Comparison of ENCODE assay signal across 23 mouse cellular contexts in genomic region chr2:65975383-65975782, GRCm38 (mm10).
DNase-seq lines count a peak whose midpoint lies in the region; ATAC-seq and TF ChIP-seq lines count a peak whose summit lies in the region.
"Had no signal": no experiment of that assay in that cellular context is flagged by ENCODE, and none has a peak within 500 bp of the region (broad histone marks: within the 10 kb centered on the region; RNA-seq: fewer than 3 reads in every experiment).

No protein-coding gene starts in this region.

- H3K9me3 ChIP-seq in hindbrain, embryonic 13.5 days: no peaks in the 10 kb centered on the region
- no peaks in the 10 kb centered on the region for H3K9me3 ChIP-seq in hindbrain, postnatal 0 days (ENCODE audit: low read length)
- H3K9me3 ChIP-seq in neural tube, embryonic 13.5 days: no peaks in the 10 kb centered on the region
- H3K9me3 ChIP-seq in limb, embryonic 11.5 days (ENCODE audit: control insufficient read depth, low read length): no peaks in the 10 kb centered on the region
- H3K9me3 ChIP-seq: forebrain, embryonic 10.5 days; heart, embryonic 10.5 days; hindbrain, embryonic 12.5 days had no signal

- TF ChIP-seq CTCF in hindbrain, postnatal 0 days (IDR thresholded peaks at IDR 0.05; ENCODE audit: low read depth): no peak

- WGBS in hindbrain, embryonic 13.5 days: 76% methylated on average over 5 of the region's 5 CpGs
- 57% methylated on average over 5 of the region's 5 CpGs for WGBS in hindbrain, postnatal 0 days
- WGBS in neural tube, embryonic 13.5 days: 64% methylated on average over 5 of the region's 5 CpGs
- 29% methylated on average over 5 of the region's 5 CpGs for WGBS in limb, embryonic 11.5 days

- H3K4me2 ChIP-seq in hindbrain, embryonic 13.5 days: no peak overlapping the region
- no peak overlapping the region for H3K4me2 ChIP-seq in hindbrain, postnatal 0 days (ENCODE audit: low read depth, low read length)
- no peak overlapping the region for H3K4me2 ChIP-seq in neural tube, embryonic 13.5 days
- 0 out of 2 replicates have a peak overlapping the region, but pooled peaks have one; percentile 2 for H3K4me2 ChIP-seq in limb, embryonic 11.5 days (ENCODE audit: low read depth, severe bottlenecking)
- H3K4me2 ChIP-seq: heart, embryonic 13.5 days; hindbrain, embryonic 12.5 days had no signal

- no peak overlapping the region for H3K9ac ChIP-seq in hindbrain, embryonic 13.5 days
- no peak overlapping the region for H3K9ac ChIP-seq in hindbrain, postnatal 0 days (replicated peaks; ENCODE audit: low read length)
- H3K9ac ChIP-seq in neural tube, embryonic 13.5 days: no peak overlapping the region
- no peak overlapping the region for H3K9ac ChIP-seq in limb, embryonic 11.5 days (ENCODE audit: low read length)
- H3K9ac ChIP-seq: heart, embryonic 13.5 days; hindbrain, embryonic 12.5 days had no signal

- H3K36me3 ChIP-seq in hindbrain, embryonic 13.5 days: peaks cover 10% of the 10 kb centered on the region
- peaks cover 4% of the 10 kb centered on the region; the same call in 1 of the 2 replicates for H3K36me3 ChIP-seq in hindbrain, postnatal 0 days (ENCODE audit: insufficient read depth, low read length)
- peaks cover 11% of the 10 kb centered on the region for H3K36me3 ChIP-seq in neural tube, embryonic 13.5 days
- no peaks in the 10 kb centered on the region for H3K36me3 ChIP-seq in limb, embryonic 11.5 days (ENCODE audit: control insufficient read depth, insufficient read depth, low read length)
- H3K36me3 ChIP-seq: heart, embryonic 13.5 days had no signal

- ATAC-seq in hindbrain, embryonic 13.5 days (ENCODE audit: low FRiP score): no peak
- no peak for ATAC-seq in hindbrain, postnatal 0 days
- no peak for ATAC-seq in neural tube, embryonic 13.5 days (ENCODE audit: low read depth)
- ATAC-seq in limb, embryonic 11.5 days (ENCODE audit: insufficient number of reproducible peaks, low FRiP score, low TSS enrichment, low read depth): no peak
- ATAC-seq: CD4-positive, CD25-positive, alpha-beta regulatory T cell, adult 4 months; forebrain, embryonic 14.5 days had no signal

- H3K4me3 ChIP-seq in hindbrain, embryonic 13.5 days: no peak overlapping the region
- H3K4me3 ChIP-seq in hindbrain, postnatal 0 days (ENCODE audit: low read length): no peak overlapping the region
- no peak overlapping the region for H3K4me3 ChIP-seq in neural tube, embryonic 13.5 days
- H3K4me3 ChIP-seq in limb, embryonic 11.5 days (ENCODE audit: low read depth, low read length): no peak overlapping the region
- H3K4me3 ChIP-seq: forebrain, embryonic 10.5 days; heart, adult 2 months; heart, embryonic 10.5 days; heart, embryonic 13.5 days; hindbrain, embryonic 12.5 days had no signal

- H3K27ac ChIP-seq in hindbrain, embryonic 13.5 days: 0 out of 2 replicates have a peak overlapping the region, but pooled peaks have one; percentile 18
- H3K27ac ChIP-seq in hindbrain, postnatal 0 days: no peak overlapping the region
- H3K27ac ChIP-seq in neural tube, embryonic 13.5 days (replicated peaks): 0 out of 2 replicates have a peak overlapping the region, but pooled peaks have one; percentile 52
- H3K27ac ChIP-seq in limb, embryonic 11.5 days (replicated peaks; ENCODE audit: low read depth, low read length): peak overlapping the region; percentile 36; the same call in 1 of the 2 replicates
- H3K27ac ChIP-seq: forebrain, embryonic 10.5 days; heart, adult 2 months; heart, embryonic 10.5 days; heart, embryonic 13.5 days; hindbrain, embryonic 12.5 days had no signal

- no peak for DNase-seq in hindbrain, postnatal 0 days (ENCODE audit: low spot score)
- no peak for DNase-seq in neural tube, embryonic 10.5 days (ENCODE audit: extremely low spot score, low spot score)
- peak; percentile 59 for DNase-seq in limb, embryonic 11.5 days (ENCODE audit: low spot score)
- no peak for DNase-seq in right cerebral cortex, adult 18-20 months
- DNase-seq: adrenal gland, adult 2 months; adrenal gland, postnatal 14 days; cerebellum, adult 11 months; cerebellum, adult 2 months; cerebellum, adult 9-11 months; cerebellum, postnatal 25 days; gastrocnemius, postnatal 10 days; gastrocnemius, postnatal 36 days; heart, adult 2 months; heart, postnatal 14 days; heart, postnatal 4 days had no signal

- no peaks in the 10 kb centered on the region for H3K27me3 ChIP-seq in hindbrain, embryonic 13.5 days
- H3K27me3 ChIP-seq in hindbrain, postnatal 0 days (ENCODE audit: insufficient read depth, low read length): no peaks in the 10 kb centered on the region
- no peaks in the 10 kb centered on the region for H3K27me3 ChIP-seq in neural tube, embryonic 13.5 days
- no peaks in the 10 kb centered on the region for H3K27me3 ChIP-seq in limb, embryonic 11.5 days (ENCODE audit: control insufficient read depth, insufficient read depth, low read length)
- H3K27me3 ChIP-seq: hindbrain, embryonic 12.5 days had no signal

- H3K4me1 ChIP-seq in hindbrain, embryonic 13.5 days (replicated peaks): peaks cover 20% of the 10 kb centered on the region
- H3K4me1 ChIP-seq in hindbrain, postnatal 0 days (ENCODE audit: insufficient read depth, low read length): peaks cover 12% of the 10 kb centered on the region
- H3K4me1 ChIP-seq in neural tube, embryonic 13.5 days (replicated peaks): peaks cover 34% of the 10 kb centered on the region
- H3K4me1 ChIP-seq in limb, embryonic 11.5 days (ENCODE audit: control insufficient read depth, insufficient read depth, low read length): peaks cover 17% of the 10 kb centered on the region
